ENCODE assay signal across 13 mouse cellular contexts in the genomic region with DNA sequence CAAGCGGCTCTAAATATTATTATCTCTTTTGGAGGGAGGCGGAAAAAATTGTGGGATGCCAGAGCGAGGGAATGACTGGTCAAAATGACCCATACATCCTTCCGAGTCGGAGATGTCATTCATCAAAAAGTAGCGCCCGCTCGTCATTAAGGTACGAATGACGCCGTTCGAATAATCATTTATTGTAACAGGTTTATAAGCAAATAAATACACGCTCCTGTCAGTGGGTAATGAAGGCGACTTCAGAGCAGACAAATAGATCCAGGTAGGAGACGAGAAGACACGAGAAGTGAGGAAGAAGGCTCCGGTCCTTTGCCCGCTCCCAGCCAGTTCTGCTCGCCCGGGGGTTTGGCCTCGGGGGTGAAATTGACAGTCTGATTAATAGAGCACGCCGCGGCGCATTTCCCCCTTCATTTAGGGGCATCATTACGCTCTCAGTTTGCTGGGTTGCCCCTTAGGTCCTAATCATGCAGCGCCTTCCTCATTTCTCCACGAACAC. TPM values are rescaled to one million over a fixed set of nuclear protein-coding genes. Genes with fewer than 3 reads are reported as not detected.
DNase-seq lines count a peak whose midpoint lies in the region; ATAC-seq and TF ChIP-seq lines count a peak whose summit lies in the region.
"Had no signal": no experiment of that assay in that cellular context is flagged by ENCODE, and none has a peak within 500 bp of the region (broad histone marks: within the 10 kb centered on the region; RNA-seq: fewer than 3 reads in every experiment).

Evx2 (minus strand) TSS at position 51 of the 499 bp plus-strand sequence.

- TF ChIP-seq POLR2A in embryonic fibroblast, embryonic 13.5 days (IDR thresholded peaks at IDR 0.05; ENCODE audit: low read depth, low read length), result no peak
- 0 out of 2 replicates have a peak, but pooled peaks have one; percentile 28 for TF ChIP-seq POLR2A in limb, embryonic 14.5 days (IDR thresholded peaks at IDR 0.05; ENCODE audit: borderline replicate concordance, extremely low read depth, insufficient read depth, insufficient read length)

- peak within 1 kb of the TSS; percentile 18 for H3K4me3 ChIP-seq in neural tube, embryonic 11.5 days (ENCODE audit: low read depth, low read length)
- H3K4me3 ChIP-seq in embryonic fibroblast, embryonic 13.5 days (ENCODE audit: insufficient read depth, low read length), result peak within 1 kb of the TSS; percentile 6; the same call in 1 of the 2 replicates
- peak within 1 kb of the TSS; percentile 51 for H3K4me3 ChIP-seq in limb, embryonic 14.5 days (replicated peaks; ENCODE audit: low read length)
- H3K4me3 ChIP-seq: gastrocnemius, adult 2 months had no signal

- H3K4me1 ChIP-seq in neural tube, embryonic 11.5 days (ENCODE audit: control insufficient read depth, insufficient read depth, low read length), result 0 out of 2 replicates have a peak, but pooled peaks cover 5% of the 10 kb centered on the region
- no peaks in the 10 kb centered on the region; the same call in 1 of the 2 replicates for H3K4me1 ChIP-seq in embryonic fibroblast, embryonic 13.5 days (ENCODE audit: control insufficient read depth, insufficient read depth, low read length)
- peaks cover 2% of the 10 kb centered on the region; the same call in 1 of the 2 replicates for H3K4me1 ChIP-seq in limb, embryonic 14.5 days (ENCODE audit: control insufficient read depth, insufficient read depth, low read length)

- WGBS in neural tube, embryonic 11.5 days, result under 1% methylated on average over 28 of the region's 28 CpGs
- WGBS in limb, embryonic 14.5 days, result under 1% methylated on average over 28 of the region's 28 CpGs

- DNase-seq in neural tube, embryonic 11.5 days (ENCODE audit: low spot score), result peak; percentile 67
- DNase-seq in neural tube, embryonic 10.5 days (ENCODE audit: extremely low spot score, low spot score), result no peak
- DNase-seq in limb, embryonic 14.5 days (ENCODE audit: low spot score), result peak; percentile 24
- DNase-seq in yolk sac, embryonic 10.5 days (ENCODE audit: low spot score), result peak; percentile 3
- no peak for DNase-seq in left cerebral cortex, postnatal 14 days (ENCODE audit: low spot score in 2 of 2)
- no peak for DNase-seq in left cerebral cortex, adult 18-20 months (ENCODE audit: low spot score in 2 of 2)
- DNase-seq: heart, postnatal 4 days; thymus, postnatal 36 days had no signal

- peak within 1 kb of the TSS; percentile 23 for H3K9ac ChIP-seq in neural tube, embryonic 11.5 days (ENCODE audit: low read length)
- peak within 1 kb of the TSS; percentile 98 for H3K9ac ChIP-seq in limb, embryonic 14.5 days (ENCODE audit: low read depth, low read length, severe bottlenecking)

- peak within 1 kb of the TSS; percentile 44; the same call in 1 of the 2 replicates for H3K27ac ChIP-seq in neural tube, embryonic 11.5 days (ENCODE audit: low read depth, low read length)
- no peak within 1 kb of the TSS for H3K27ac ChIP-seq in embryonic fibroblast, embryonic 13.5 days (ENCODE audit: insufficient read depth, low read length)
- H3K27ac ChIP-seq in limb, embryonic 14.5 days (replicated peaks; ENCODE audit: low read depth, low read length), result peak within 1 kb of the TSS; percentile 96
- H3K27ac ChIP-seq: gastrocnemius, adult 2 months had no signal

- intact Hi-C loops in left cerebral cortex, postnatal 14 days (cut with DNase I), result loop anchor here (5.0 to 10.0 kb wide), 3 partner anchors 38 to 1107 kb away; partner anchors contain the start of gene Hoxd9

- peak within 1 kb of the TSS; percentile 12; the same call in 1 of the 2 replicates for H3K4me2 ChIP-seq in neural tube, embryonic 11.5 days (ENCODE audit: low read depth)
- H3K4me2 ChIP-seq in limb, embryonic 14.5 days (replicated peaks; ENCODE audit: low read depth, low read length, severe bottlenecking), result peak within 1 kb of the TSS; percentile 57

- no peaks in the 10 kb centered on the region for H3K36me3 ChIP-seq in neural tube, embryonic 11.5 days (ENCODE audit: control insufficient read depth, insufficient read depth, low read length)
- peaks cover 3% of the 10 kb centered on the region; the same call in 1 of the 2 replicates for H3K36me3 ChIP-seq in limb, embryonic 14.5 days (ENCODE audit: control insufficient read depth, insufficient read depth, low read length)
- H3K36me3 ChIP-seq: G1E had no signal

- no peaks in the 10 kb centered on the region for H3K9me3 ChIP-seq in neural tube, embryonic 11.5 days (ENCODE audit: control insufficient read depth, low read length)
- no peaks in the 10 kb centered on the region for H3K9me3 ChIP-seq in limb, embryonic 14.5 days (ENCODE audit: control insufficient read depth, low read length)

- no peak for TF ChIP-seq CTCF in embryonic fibroblast, embryonic 13.5 days (IDR thresholded peaks at IDR 0.05; ENCODE audit: borderline replicate concordance, insufficient read depth, low read length)

- ATAC-seq in neural tube, embryonic 11.5 days (ENCODE audit: insufficient read depth, low FRiP score, low TSS enrichment), result no peak
- no peak for ATAC-seq in limb, embryonic 14.5 days (ENCODE audit: low FRiP score, low read depth)

- H3K27me3 ChIP-seq in neural tube, embryonic 11.5 days (ENCODE audit: control insufficient read depth, insufficient read depth, low read length), result peaks cover 98% of the 10 kb centered on the region
- H3K27me3 ChIP-seq in limb, embryonic 14.5 days (ENCODE audit: control insufficient read depth, insufficient read depth, low read length), result peaks cover 30% of the 10 kb centered on the region

RNA-seq across cellular contexts. Expression of gene Evx2, which starts in this region (rescaled TPM):
- 0.54 and 0.69 TPM in 2 replicates for polyA plus RNA-seq in neural tube, embryonic 11.5 days (2014; fragmentation: Nextera tagmentation; extraction: Ambion mirVana)
- polyA plus RNA-seq in embryonic fibroblast, embryonic 13.5 days (2011; ENCODE audit: insufficient read length, low read depth, missing spikeins), result 0.35 and 0.74 TPM in 2 replicates
- 8.9 and 15.2 TPM in 2 replicates for polyA plus RNA-seq in limb, embryonic 14.5 days (2012; rRNA removed)
- polyA plus RNA-seq in limb, embryonic 14.5 days (2014; fragmentation: Nextera tagmentation; extraction: Ambion mirVana), result 2.3 and 3.4 TPM in 2 replicates
- not detected for total RNA-seq in left cerebral cortex, postnatal 14 days (2021)
- total RNA-seq in left cerebral cortex, adult 18-20 months (2021), result not detected
- total RNA-seq: common myeloid progenitor, adult 5-6 weeks; gastrocnemius, adult 2 months; heart, postnatal 4 days; left cerebral cortex, postnatal 25 days had no signal
- polyA plus RNA-seq: G1E had no signal

Comparison
In these comparisons a context has a peak if more than half of its experiments do, and no peak if none do; other contexts are left out.
1. Peak in DNase-seq, H3K4me3 ChIP-seq, H3K27ac ChIP-seq, H3K9ac ChIP-seq and H3K4me2 ChIP-seq in neural tube, embryonic 11.5 days; RNA of the gene not detected or under 1 TPM.
2. DNase-seq: peak in limb, embryonic 14.5 days (single experiment) and yolk sac, embryonic 10.5 days (single experiment); none in neural tube, embryonic 10.5 days (single experiment), left cerebral cortex, postnatal 14 days (0 of 2) and left cerebral cortex, adult 18-20 months (0 of 2).
3. Peak in every context shown above with its lines, with median percentiles within 50 percentile points of each other: H3K4me3 ChIP-seq.